Mouse (Mus musculus): ENCODE measurements around the gene Pphln1. TPM values are rescaled to one million over a fixed set of nuclear protein-coding genes. Genes with fewer than 3 reads are reported as not detected.

The Pphln1 gene
- polyA plus RNA-seq, 1 experiment from 2014 or later: 17.7 TPM

DNA sequence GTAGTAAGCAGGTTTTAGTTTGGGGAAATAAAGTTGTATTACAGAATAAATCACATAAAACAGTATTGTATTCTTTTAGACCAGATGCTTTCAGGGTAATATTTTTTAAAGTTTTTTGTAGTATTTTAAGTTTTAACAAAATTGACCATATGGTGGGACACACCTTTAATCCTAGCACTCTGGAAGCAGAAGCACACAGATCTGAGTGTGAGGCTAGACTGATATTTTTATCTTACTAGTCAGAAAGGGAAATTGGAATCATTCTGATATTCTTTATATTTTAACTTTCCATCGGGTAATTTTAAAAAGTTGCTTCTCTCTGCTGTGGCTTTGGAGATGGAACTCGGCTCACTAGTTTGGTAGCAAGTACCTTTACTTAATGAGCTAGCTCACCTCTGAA is 4.6 kb downstream of the Pphln1 start:
- H3K4me3 ChIP-seq (ENCODE audit: low read depth, low read length): no peak overlapping the region
- ATAC-seq: no peak
- no peak overlapping the region for H3K9ac ChIP-seq (ENCODE audit: low read depth, low read length)
- no peaks in the 10 kb centered on the region for H3K27me3 ChIP-seq (replicated peaks; ENCODE audit: control insufficient read depth, insufficient read depth, low read length)
- no peaks in the 10 kb centered on the region for H3K4me1 ChIP-seq (replicated peaks; ENCODE audit: control insufficient read depth, insufficient read depth, low read length)
- TF ChIP-seq CTCF (IDR thresholded peaks at IDR 0.05; ENCODE audit: low read depth): no peak
- no peak overlapping the region for H3K4me2 ChIP-seq (replicated peaks; ENCODE audit: low read depth)
- H3K27ac ChIP-seq (ENCODE audit: low read depth, low read length): no peak overlapping the region
- no peaks in the 10 kb centered on the region for H3K36me3 ChIP-seq (ENCODE audit: control insufficient read depth, insufficient read depth)
- H3K9me3 ChIP-seq (ENCODE audit: control insufficient read depth): no peaks in the 10 kb centered on the region
- WGBS: 96% methylated on average over 2 of the region's 2 CpGs

DNA sequence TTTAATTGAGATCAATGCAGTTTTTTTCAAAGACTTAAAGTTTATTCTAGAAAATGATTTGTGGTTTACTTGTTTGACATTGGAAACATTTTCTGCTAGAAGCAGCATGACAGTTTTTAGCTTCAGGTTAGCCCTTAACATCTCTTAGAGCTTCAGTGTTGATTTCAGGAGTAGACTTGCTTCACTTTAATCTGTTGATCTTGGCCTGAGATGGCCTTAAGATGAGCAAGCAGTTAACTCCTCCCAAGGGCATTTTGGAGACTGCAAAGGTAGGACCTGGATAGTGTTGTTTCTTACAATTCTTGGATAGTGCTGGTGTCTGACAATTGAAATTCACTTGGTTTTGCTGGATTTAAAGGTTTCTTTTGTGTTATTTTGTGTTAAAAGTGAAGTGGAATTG is 6.7 kb downstream of the Pphln1 start:
- Histone ChIP-seq H3K36me3 (ENCODE audit: control insufficient read depth, insufficient read depth) (no peaks in the 10 kb centered on the region), H3K4me3 (ENCODE audit: low read depth, low read length) (no peak overlapping the region), H3K9me3 (ENCODE audit: control insufficient read depth) (no peaks in the 10 kb centered on the region), H3K27me3 (replicated peaks; ENCODE audit: control insufficient read depth, insufficient read depth, low read length) (no peaks in the 10 kb centered on the region), H3K27ac (ENCODE audit: low read depth, low read length) (no peak overlapping the region), H3K4me2 (replicated peaks; ENCODE audit: low read depth) (no peak overlapping the region), H3K9ac (ENCODE audit: low read depth, low read length) (no peak overlapping the region), H3K4me1 (replicated peaks; ENCODE audit: control insufficient read depth, insufficient read depth, low read length) (no peaks in the 10 kb centered on the region)
- TF ChIP-seq CTCF (IDR thresholded peaks at IDR 0.05; ENCODE audit: low read depth): no peak
- no peak for ATAC-seq

DNA sequence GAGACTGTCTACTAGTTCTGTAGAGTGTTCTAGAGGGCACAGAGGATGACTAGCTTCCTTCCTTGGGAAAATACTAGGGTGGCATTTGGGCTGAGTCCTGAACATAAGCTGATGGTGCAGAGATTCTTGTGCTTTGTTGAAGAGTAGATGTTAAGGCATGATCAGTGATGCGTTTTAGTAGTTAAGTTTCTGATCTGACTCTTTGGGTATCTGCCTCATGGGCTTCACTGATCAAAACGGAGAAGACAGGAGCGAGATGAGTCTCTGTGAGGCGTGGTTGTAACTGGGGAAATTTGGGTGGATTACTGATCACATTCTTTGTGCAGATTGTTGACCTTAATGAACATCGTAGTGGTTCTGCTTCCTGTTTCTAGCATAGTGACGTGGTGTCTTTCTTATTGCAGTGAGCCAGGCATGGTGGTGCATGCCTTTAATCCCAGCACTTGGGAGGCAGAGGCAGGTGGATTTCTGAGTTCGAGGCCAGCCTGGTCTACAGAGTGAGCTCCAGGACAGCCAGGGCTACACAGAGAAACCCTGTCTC is 7.4 kb downstream of the Pphln1 start:
- Histone ChIP-seq H3K4me1 (replicated peaks; ENCODE audit: control insufficient read depth, insufficient read depth, low read length) (no peaks in the 10 kb centered on the region), H3K9ac (ENCODE audit: low read depth, low read length) (no peak overlapping the region), H3K27ac (ENCODE audit: low read depth, low read length) (no peak overlapping the region), H3K9me3 (ENCODE audit: control insufficient read depth) (no peaks in the 10 kb centered on the region), H3K27me3 (replicated peaks; ENCODE audit: control insufficient read depth, insufficient read depth, low read length) (no peaks in the 10 kb centered on the region), H3K4me3 (ENCODE audit: low read depth, low read length) (no peak overlapping the region), H3K36me3 (ENCODE audit: control insufficient read depth, insufficient read depth) (no peaks in the 10 kb centered on the region), H3K4me2 (replicated peaks; ENCODE audit: low read depth) (no peak overlapping the region)
- TF ChIP-seq CTCF (IDR thresholded peaks at IDR 0.05; ENCODE audit: low read depth): no peak
- 83% methylated on average over 7 of the region's 7 CpGs for WGBS
- ATAC-seq: no peak

DNA sequence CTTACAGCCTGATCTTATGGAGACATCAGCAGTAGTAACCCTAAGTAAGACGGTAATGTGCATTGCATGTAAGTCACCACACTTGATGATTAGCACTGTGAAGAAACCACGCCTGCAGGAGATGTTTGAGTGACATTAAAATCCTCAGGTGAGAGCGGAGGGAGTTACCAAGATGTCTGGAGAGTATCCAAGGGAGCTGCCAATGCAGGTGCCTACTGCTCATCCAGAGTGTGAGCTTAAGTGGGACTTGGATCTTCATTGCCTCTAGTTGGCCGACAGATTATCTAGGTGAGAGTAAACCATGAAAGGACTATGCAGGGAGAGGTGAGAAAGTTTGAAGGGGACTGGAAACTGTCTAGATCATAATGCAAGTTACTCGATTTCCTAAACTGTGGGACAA is 8.3 kb downstream of the Pphln1 start:
- TF ChIP-seq CTCF (IDR thresholded peaks at IDR 0.05; ENCODE audit: low read depth): no peak
- ATAC-seq: no peak
- WGBS: 91% methylated on average over 5 of the region's 5 CpGs
- H3K36me3 ChIP-seq (ENCODE audit: control insufficient read depth, insufficient read depth): peaks cover 7% of the 10 kb centered on the region; the same call in 1 of the 2 replicates
- no peaks in the 10 kb centered on the region for H3K4me1 ChIP-seq (replicated peaks; ENCODE audit: control insufficient read depth, insufficient read depth, low read length)
- no peaks in the 10 kb centered on the region for H3K27me3 ChIP-seq (replicated peaks; ENCODE audit: control insufficient read depth, insufficient read depth, low read length)
- H3K4me2 ChIP-seq (replicated peaks; ENCODE audit: low read depth): no peak overlapping the region
- H3K9ac ChIP-seq (ENCODE audit: low read depth, low read length): no peak overlapping the region
- H3K4me3 ChIP-seq (ENCODE audit: low read depth, low read length): no peak overlapping the region
- H3K9me3 ChIP-seq (ENCODE audit: control insufficient read depth): no peaks in the 10 kb centered on the region
- H3K27ac ChIP-seq (ENCODE audit: low read depth, low read length): no peak overlapping the region

DNA sequence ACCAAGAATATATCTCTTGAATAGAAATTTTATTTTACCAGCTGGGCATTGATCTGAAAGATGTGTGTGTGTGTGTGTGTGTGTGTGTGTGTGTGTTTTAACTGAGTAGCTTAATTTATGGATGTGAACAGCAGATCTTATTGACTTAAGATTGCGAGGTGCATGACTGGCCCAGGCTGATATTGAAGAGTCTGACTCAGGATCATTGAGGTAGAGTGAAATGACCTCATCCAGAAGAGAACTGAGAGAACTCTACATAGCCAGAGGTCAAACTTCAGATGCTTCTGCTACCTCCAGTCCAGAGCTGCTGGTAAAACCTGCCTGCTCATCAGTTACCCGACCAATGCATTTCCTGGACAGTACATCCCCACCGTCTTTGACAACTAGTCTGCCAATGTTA is 14.3 kb downstream of the Pphln1 start:
- Histone ChIP-seq H3K4me1 (replicated peaks; ENCODE audit: control insufficient read depth, insufficient read depth, low read length) (no peaks in the 10 kb centered on the region), H3K27ac (ENCODE audit: low read depth, low read length) (peak overlapping the region; percentile 28), H3K9me3 (ENCODE audit: control insufficient read depth) (no peaks in the 10 kb centered on the region), H3K36me3 (ENCODE audit: control insufficient read depth, insufficient read depth) (peaks cover 13% of the 10 kb centered on the region), H3K27me3 (replicated peaks; ENCODE audit: control insufficient read depth, insufficient read depth, low read length) (no peaks in the 10 kb centered on the region), H3K4me2 (replicated peaks; ENCODE audit: low read depth) (no peak overlapping the region), H3K9ac (ENCODE audit: low read depth, low read length) (no peak overlapping the region), H3K4me3 (ENCODE audit: low read depth, low read length) (no peak overlapping the region)
- peak; percentile 79 for ATAC-seq
- WGBS: 73% methylated on average over 3 of the region's 3 CpGs
- TF ChIP-seq CTCF (IDR thresholded peaks at IDR 0.05; ENCODE audit: low read depth): no peak

DNA sequence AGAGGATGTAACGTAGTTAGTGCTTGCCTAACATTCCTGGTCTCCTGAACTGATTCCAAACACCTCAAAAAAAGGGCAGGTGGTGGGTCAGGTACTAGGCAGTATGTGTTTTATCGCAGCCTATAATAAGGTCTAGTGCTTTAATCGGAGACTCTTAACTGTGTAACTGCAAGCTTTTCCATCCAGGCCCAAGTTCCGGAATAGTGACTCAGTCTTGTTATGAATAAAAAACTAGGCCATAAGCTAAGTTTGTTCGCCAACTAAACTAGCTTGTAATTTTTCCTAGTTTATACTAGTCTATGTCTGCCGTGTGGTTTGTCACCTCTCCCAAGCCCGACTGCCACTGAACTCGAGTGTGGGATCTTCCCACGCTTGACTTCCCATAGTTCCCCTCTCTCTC is 16.3 kb downstream of the Pphln1 start:
- ATAC-seq: no peak
- Histone ChIP-seq H3K4me1 (replicated peaks; ENCODE audit: control insufficient read depth, insufficient read depth, low read length) (no peaks in the 10 kb centered on the region), H3K9me3 (ENCODE audit: control insufficient read depth) (no peaks in the 10 kb centered on the region), H3K4me3 (ENCODE audit: low read depth, low read length) (no peak overlapping the region), H3K27ac (ENCODE audit: low read depth, low read length) (no peak overlapping the region), H3K36me3 (ENCODE audit: control insufficient read depth, insufficient read depth) (peaks cover 13% of the 10 kb centered on the region), H3K9ac (ENCODE audit: low read depth, low read length) (no peak overlapping the region), H3K4me2 (replicated peaks; ENCODE audit: low read depth) (no peak overlapping the region), H3K27me3 (replicated peaks; ENCODE audit: control insufficient read depth, insufficient read depth, low read length) (no peaks in the 10 kb centered on the region)
- 92% methylated on average over 9 of the region's 9 CpGs for WGBS
- no peak for TF ChIP-seq CTCF (IDR thresholded peaks at IDR 0.05; ENCODE audit: low read depth)

DNA sequence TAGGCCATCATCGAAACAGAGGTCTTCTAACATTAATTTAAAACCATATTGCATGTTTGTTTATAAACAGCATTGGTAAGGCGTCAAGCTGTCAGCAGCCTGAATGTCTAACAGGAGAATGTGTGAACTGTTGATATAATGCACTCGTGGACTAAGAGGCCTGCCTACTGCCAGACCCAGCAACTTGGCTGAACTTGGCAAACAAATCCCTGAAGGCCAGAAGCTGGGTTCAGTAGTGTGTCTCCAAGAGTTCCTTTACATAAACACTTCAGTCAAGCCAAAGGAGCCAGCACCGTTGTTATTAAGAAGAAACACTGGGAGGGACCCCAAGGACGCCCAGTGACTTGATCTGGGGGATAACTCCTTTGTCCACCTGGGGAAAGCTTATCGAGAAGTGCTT is 18.1 kb downstream of the Pphln1 start:
- 66% methylated on average over 6 of the region's 6 CpGs for WGBS
- no peak for TF ChIP-seq CTCF (IDR thresholded peaks at IDR 0.05; ENCODE audit: low read depth)

More for the DNA sequence above, 18.1 kb downstream of the Pphln1 start:
- no peaks in the 10 kb centered on the region for H3K27me3 ChIP-seq (replicated peaks; ENCODE audit: control insufficient read depth, insufficient read depth, low read length)
- no peak for ATAC-seq
- H3K4me2 ChIP-seq (replicated peaks; ENCODE audit: low read depth): no peak overlapping the region
- H3K27ac ChIP-seq (ENCODE audit: low read depth, low read length): no peak overlapping the region
- no peaks in the 10 kb centered on the region for H3K9me3 ChIP-seq (ENCODE audit: control insufficient read depth)
- no peaks in the 10 kb centered on the region for H3K4me1 ChIP-seq (replicated peaks; ENCODE audit: control insufficient read depth, insufficient read depth, low read length)
- no peak overlapping the region for H3K9ac ChIP-seq (ENCODE audit: low read depth, low read length)
- H3K4me3 ChIP-seq (ENCODE audit: low read depth, low read length): no peak overlapping the region
- peaks cover 8% of the 10 kb centered on the region for H3K36me3 ChIP-seq (ENCODE audit: control insufficient read depth, insufficient read depth)
